Mouse (Mus musculus) lung, adult 2 months (tissue): ENCODE results near the gene Eci3.

Experiments used
- CTCF ChIP-seq: fragments of 200-500 bp; IDR thresholded peaks from 2 replicates; pipeline ENCODE4 v1.5.1; 2011; ENCODE audit warnings: mild to moderate bottlenecking, low read length, control low read depth; ENCODE audit not compliant: insufficient read depth
- POLR2A ChIP-seq: fragments of 200-500 bp; IDR thresholded peaks from 2 replicates; pipeline ENCODE4 v1.6.1; 2011; ENCODE audit warnings: low read depth, mild to moderate bottlenecking, control low read depth, low read length, borderline replicate concordance; ENCODE audit errors: extremely low read depth

GRCm38 (mm10) chr13:34916520-34917167, 47.0 kb downstream of the Eci3 start:
- TF ChIP-seq POLR2A (no peak), CTCF (no peak)
